Comparison of ENCODE assay signal across 11 mouse cellular contexts in the genomic region with DNA sequence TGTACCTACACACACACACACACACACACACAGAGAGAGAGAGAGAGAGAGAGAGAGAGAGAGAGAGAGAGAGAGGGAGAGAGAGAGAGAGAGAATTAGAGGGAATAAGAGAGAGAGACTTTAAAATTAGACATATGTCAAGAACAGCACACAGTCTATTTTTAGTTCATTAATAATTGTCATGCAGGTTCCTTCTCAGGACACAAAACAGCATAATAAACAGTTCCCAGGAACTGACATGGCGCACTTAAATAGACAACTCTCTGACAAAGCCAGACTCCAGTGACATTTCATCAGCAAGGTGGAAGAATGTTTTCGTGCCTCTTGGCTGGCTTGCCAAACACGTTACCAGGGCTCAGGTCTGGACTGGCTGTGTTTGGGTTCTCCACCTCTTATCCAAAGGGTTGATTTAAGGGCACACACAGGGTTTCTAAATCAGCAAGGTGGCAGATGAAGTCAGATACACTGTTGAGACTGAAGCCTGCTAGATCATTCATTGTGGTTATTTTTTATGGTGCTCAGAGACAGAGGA.
"Had no signal": no experiment of that assay in that cellular context is flagged by ENCODE, and none has a peak within 500 bp of the region (broad histone marks: within the 10 kb centered on the region; RNA-seq: fewer than 3 reads in every experiment).

No protein-coding gene starts in this region.

- H3K4me2 ChIP-seq: liver, embryonic 13.5 days; midbrain, embryonic 11.5 days had no signal

- H3K4me1 ChIP-seq: liver, embryonic 13.5 days had no signal

- H3K27ac ChIP-seq: left cerebral cortex, adult 2 months; liver, embryonic 13.5 days had no signal

- H3K27me3 ChIP-seq: liver, embryonic 13.5 days had no signal

- H3K9ac ChIP-seq: liver, embryonic 13.5 days had no signal

- H3K4me3 ChIP-seq: left cerebral cortex, adult 2 months; liver, embryonic 13.5 days had no signal

- DNase-seq: kidney, postnatal 36 days; layer of hippocampus, postnatal 36 days; liver, embryonic 13.5 days; lung, adult 2 months; lung, postnatal 14 days; lung, postnatal 4 days; midbrain, embryonic 14.5 days; thymus, adult 18-20 months; thymus, postnatal 36 days had no signal

- H3K9me3 ChIP-seq: liver, embryonic 13.5 days had no signal
